Mouse (Mus musculus) limb, embryonic 14.5 days (tissue): ENCODE data around the gene Dlg4. TPM values are rescaled to one million over a fixed set of nuclear protein-coding genes. Genes with fewer than 3 reads are reported as not detected.
A peak's percentile ranks its signal among the peaks of the same experiment; 100 is the strongest.

Experiments
- ATAC-seq: fragments of 200-750 bp; cut with Nextera tagmentation; 2 replicates; pipeline ENCODE4 v1.8.0; 2017; ENCODE audit warnings: low read depth, moderate number of reproducible peaks, moderate TSS enrichment; ENCODE audit not compliant: low FRiP score
- DNase-seq: peaks from one replicate; pipeline ENCODE4 v3.0.0-alpha.2; 2015; ENCODE audit warnings: low spot score
- H3K27ac ChIP-seq: fragments of 300-500 bp; sonication (generic); replicated peaks from 2 replicates; pipeline ENCODE4 v1.5.1; 2014; ENCODE audit warnings: low read depth, mild to moderate bottlenecking, low read length, moderate library complexity, mixed read lengths
- H3K27me3 ChIP-seq: fragments of 300-500 bp; sonication (generic); 2 replicates; pipeline ENCODE4 v1.6.1; 2014; ENCODE audit warnings: low read length, mixed read lengths; ENCODE audit not compliant: control insufficient read depth, insufficient read depth
- H3K36me3 ChIP-seq: fragments of 300-500 bp; sonication (generic); 2 replicates; pipeline ENCODE4 v1.6.1; 2014; ENCODE audit warnings: mild to moderate bottlenecking, low read length, moderate library complexity, mixed read lengths; ENCODE audit not compliant: control insufficient read depth, insufficient read depth
- H3K4me1 ChIP-seq: fragments of 300-500 bp; sonication (generic); 2 replicates; pipeline ENCODE4 v1.6.1; 2014; ENCODE audit warnings: antibody characterized with exemption, low read length, mixed read lengths; ENCODE audit not compliant: control insufficient read depth, insufficient read depth
- H3K4me2 ChIP-seq: fragments of 300-500 bp; sonication (generic); replicated peaks from 2 replicates; pipeline ENCODE4 v1.6.1; 2014; ENCODE audit warnings: low read depth, mild to moderate bottlenecking, low read length, moderate library complexity; ENCODE audit not compliant: severe bottlenecking
- H3K4me3 ChIP-seq: fragments of 300-500 bp; sonication (generic); replicated peaks from 2 replicates; pipeline ENCODE4 v1.5.1; 2014; ENCODE audit warnings: low read length
- H3K9ac ChIP-seq: fragments of 300-500 bp; sonication (generic); 2 replicates; pipeline ENCODE4 v1.6.1; 2014; ENCODE audit warnings: mild to moderate bottlenecking, low read depth, low read length, moderate library complexity; ENCODE audit not compliant: severe bottlenecking
- H3K9me3 ChIP-seq: fragments of 300-500 bp; sonication (generic); 2 replicates; pipeline ENCODE4 v1.6.1; 2016; ENCODE audit warnings: low read length; ENCODE audit not compliant: control insufficient read depth
- POLR2A ChIP-seq: fragments of 200-500 bp; IDR thresholded peaks from 2 replicates; pipeline ENCODE4 v1.8.0; 2012; ENCODE audit warnings: inconsistent platforms, mild to moderate bottlenecking, moderate library complexity, borderline replicate concordance; ENCODE audit not compliant: insufficient read depth, insufficient read length; ENCODE audit errors: extremely low read depth
- WGBS: fragments of 180-500 bp; shearing (Covaris S2); extraction: QIAGEN DNeasy Blood & Tissue Kit; methylation state at CpG from one replicate; pipeline ENCODE4 v1.1.7; 2014; 5-methylcytosine and 5-hydroxymethylcytosine counted together
- polyA plus RNA-seq, 2 experiments: library from polyadenylated mRNA; depleted of rRNA in 1 of 2; stranded (reverse) in 1 of 2; unstranded in 1 of 2; fragments of >200 nt; fragmentation: Nextera tagmentation in 1 of 2; extraction: Ambion mirVana in 1 of 2; gene quantifications; 2 replicates each; pipeline versions ENCODE4 v1.2.1 to v1.2.3; 2012 to 2014

The Dlg4 gene
- polyA plus RNA-seq, 2 experiments = 9.7 to 89.6 TPM

DNA sequence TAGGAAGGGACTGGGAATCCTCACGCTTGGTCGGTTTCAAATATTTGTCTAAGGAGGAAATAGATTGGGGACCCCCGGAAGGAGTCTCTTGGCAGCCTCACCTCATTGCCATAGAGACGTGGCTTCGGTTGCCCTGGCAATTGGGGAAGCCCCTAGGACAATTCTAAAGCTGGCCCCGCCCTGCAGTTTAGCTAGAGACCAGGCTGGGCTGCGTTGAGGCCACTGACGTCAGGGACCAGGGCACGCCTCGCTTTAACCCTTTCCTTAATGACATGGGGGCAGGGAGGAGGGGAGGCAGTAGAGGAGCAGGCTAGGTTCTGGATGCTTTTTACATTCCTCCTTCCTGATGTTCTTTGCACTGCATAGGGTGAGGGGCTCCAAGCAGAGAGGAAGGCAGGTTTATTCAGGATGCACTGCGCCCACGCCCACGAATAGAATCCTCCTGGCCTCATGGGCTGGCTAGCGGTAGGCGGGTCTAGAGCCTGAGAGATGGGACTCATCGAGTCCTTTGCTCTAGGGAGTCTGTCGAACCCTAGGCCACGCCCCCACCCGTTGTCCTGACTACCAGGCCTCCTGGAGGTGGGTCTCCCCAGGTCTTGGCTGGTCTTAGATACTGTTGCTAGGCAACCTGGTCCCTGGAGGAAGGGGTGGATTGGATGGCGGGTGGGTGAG, 12.5 kb downstream of the Dlg4 start:
- peak overlapping the region; percentile 83 for H3K27ac ChIP-seq
- peak overlapping the region; percentile 23 for H3K4me3 ChIP-seq
- no peak for TF ChIP-seq POLR2A
- WGBS = 1% methylated on average over 20 of the region's 20 CpGs
- H3K9ac ChIP-seq = peak overlapping the region; percentile 38; the same call in 1 of the 2 replicates
- H3K27me3 ChIP-seq = no peaks in the 10 kb centered on the region
- DNase-seq (peak; percentile 96), ATAC-seq (peak; percentile 83)
- H3K36me3 ChIP-seq = peaks cover 39% of the 10 kb centered on the region
- H3K4me1 ChIP-seq = peaks cover 46% of the 10 kb centered on the region
- H3K4me2 ChIP-seq = peak overlapping the region; percentile 50
- no peaks in the 10 kb centered on the region for H3K9me3 ChIP-seq

DNA sequence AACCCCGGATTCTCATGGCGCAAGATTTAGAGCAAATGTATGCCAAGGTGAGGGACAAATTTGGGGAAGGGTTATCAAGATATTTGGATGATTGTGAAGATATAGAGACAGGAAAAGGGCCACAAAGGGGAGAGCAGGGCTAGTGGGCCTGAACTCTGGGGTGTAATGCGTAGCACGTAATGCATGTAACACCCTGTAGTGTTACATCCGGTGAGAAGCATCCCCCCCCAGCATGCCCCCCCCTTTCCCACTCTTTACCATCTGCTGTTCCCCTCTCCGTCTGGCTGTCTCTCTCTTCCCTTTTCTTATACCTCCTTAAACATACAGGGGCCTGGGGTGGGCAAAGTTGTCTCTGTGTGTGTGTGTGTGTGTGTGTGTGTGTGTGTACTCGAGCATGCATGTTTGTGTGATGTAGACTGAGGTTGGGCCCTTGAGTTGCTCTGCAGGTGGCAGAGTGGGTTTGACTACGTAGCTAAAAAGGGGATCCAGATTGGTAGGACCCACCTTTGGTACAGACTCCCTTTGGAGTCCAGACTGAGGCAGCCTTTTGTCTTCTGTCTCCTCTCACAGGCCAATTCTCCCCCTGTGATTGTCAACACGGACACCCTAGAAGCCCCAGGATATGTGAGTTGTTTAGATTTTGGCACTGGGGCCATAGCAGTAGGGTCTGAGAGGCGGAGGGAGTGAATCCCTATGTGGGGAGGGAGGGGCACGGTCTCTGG, 13.2 kb downstream of the Dlg4 start:
- no peak for TF ChIP-seq POLR2A
- peaks cover 41% of the 10 kb centered on the region for H3K36me3 ChIP-seq
- peak overlapping the region; percentile 36; the same call in 1 of the 2 replicates for H3K9ac ChIP-seq
- no peak for DNase-seq
- H3K4me2 ChIP-seq = peak overlapping the region; percentile 50
- H3K27me3 ChIP-seq = no peaks in the 10 kb centered on the region
- whole genome bisulfite sequencing = 43% methylated on average over 10 of the region's 11 CpGs
- ATAC-seq = no peak
- H3K9me3 ChIP-seq = no peaks in the 10 kb centered on the region
- peaks cover 46% of the 10 kb centered on the region for H3K4me1 ChIP-seq
- peak overlapping the region; percentile 83 for H3K27ac ChIP-seq
- peak overlapping the region; percentile 23 for H3K4me3 ChIP-seq

DNA sequence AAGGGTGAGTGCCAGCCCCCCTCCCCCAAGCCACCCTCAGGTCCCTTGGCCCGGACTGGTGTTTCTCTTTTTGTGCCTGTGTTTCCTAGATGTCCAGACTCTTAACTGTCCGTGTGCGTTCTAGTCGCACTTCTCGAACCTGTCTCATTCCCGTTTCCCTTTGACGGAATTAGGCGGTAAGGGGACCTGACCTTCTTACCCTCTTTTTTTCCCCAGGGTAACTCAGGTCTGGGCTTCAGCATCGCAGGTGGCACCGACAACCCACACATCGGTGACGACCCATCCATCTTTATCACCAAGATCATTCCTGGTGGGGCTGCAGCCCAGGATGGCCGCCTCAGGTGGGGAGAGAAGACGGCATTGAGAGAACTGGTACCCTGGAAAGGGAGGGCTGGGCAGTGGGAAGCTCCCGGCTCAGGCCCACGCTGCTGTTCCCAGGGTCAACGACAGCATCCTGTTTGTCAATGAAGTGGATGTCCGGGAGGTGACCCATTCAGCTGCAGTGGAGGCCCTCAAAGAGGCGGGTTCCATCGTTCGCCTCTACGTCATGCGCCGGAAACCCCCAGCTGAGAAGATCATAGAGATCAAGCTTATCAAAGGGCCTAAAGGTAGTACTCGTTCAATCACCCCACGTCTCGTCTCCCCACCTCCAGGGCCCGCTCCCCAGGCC, 14.0 kb downstream of the Dlg4 start:
- Histone ChIP-seq H3K4me3 (no peak overlapping the region), H3K9ac (no peak overlapping the region), H3K27ac (no peak overlapping the region), H3K9me3 (no peaks in the 10 kb centered on the region), H3K36me3 (peaks cover 44% of the 10 kb centered on the region), H3K27me3 (no peaks in the 10 kb centered on the region), H3K4me2 (no peak overlapping the region), H3K4me1 (peaks cover 44% of the 10 kb centered on the region)
- TF ChIP-seq POLR2A = no peak
- DNase-seq = no peak
- 96% methylated on average over 28 of the region's 28 CpGs for WGBS
- no peak for ATAC-seq

DNA sequence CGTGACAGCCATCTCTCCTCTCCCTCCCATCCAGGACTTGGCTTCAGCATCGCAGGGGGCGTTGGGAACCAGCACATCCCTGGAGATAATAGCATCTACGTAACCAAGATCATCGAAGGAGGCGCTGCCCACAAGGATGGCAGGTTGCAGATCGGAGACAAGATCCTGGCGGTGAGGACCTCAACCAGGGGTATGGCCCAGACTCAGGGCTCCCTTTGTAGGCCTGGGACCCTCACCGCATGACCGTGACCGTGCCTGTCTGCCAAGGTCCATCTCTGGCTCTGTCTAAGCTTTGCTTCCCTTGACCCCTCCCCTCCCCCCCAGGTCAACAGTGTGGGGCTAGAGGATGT, 14.6 kb downstream of the Dlg4 start:
- Histone ChIP-seq H3K27me3 (no peaks in the 10 kb centered on the region), H3K27ac (no peak overlapping the region), H3K4me3 (no peak overlapping the region), H3K4me1 (peaks cover 39% of the 10 kb centered on the region), H3K36me3 (peaks cover 49% of the 10 kb centered on the region), H3K4me2 (no peak overlapping the region), H3K9ac (no peak overlapping the region), H3K9me3 (no peaks in the 10 kb centered on the region)
- no peak for TF ChIP-seq POLR2A
- 97% methylated on average over 11 of the region's 11 CpGs for WGBS
- no peak for ATAC-seq
- DNase-seq = no peak

DNA sequence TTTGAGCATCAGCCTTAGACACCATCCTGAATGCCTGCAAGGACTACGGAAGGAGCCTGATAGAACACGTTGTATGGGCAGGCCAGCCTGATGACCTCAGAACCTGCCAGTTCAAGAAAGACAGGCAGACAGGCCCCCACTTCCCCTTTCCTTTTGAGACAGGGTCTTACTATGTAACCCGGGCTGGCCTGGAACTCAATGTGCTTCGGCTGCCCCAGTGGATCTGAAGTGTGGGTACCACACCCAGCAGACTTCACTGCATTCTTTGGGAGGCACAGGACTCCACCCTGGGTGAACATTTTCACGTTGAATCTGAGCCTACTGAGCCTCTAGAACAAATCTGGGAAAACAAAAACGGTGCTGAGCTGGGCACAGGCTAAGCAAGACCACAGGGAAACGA, 21.4 kb downstream of the Dlg4 start:
- Histone ChIP-seq H3K9me3 (no peaks in the 10 kb centered on the region), H3K9ac (no peak overlapping the region), H3K4me1 (no peaks in the 10 kb centered on the region), H3K36me3 (peaks cover 73% of the 10 kb centered on the region), H3K27me3 (no peaks in the 10 kb centered on the region), H3K4me3 (no peak overlapping the region), H3K27ac (no peak overlapping the region), H3K4me2 (no peak overlapping the region)
- DNase-seq = no peak
- no peak for ATAC-seq
- no peak for TF ChIP-seq POLR2A
- WGBS = 77% methylated on average over 7 of the region's 7 CpGs
